Mouse (Mus musculus) heart, embryonic 11.5 days (tissue): ENCODE data around the gene Hypm. TPM values are rescaled to one million over a fixed set of nuclear protein-coding genes. Genes with fewer than 3 reads are reported as not detected.

Experiments used
- polyA plus RNA-seq: library from polyadenylated mRNA; unstranded; fragments of >200 nt; fragmentation: Nextera tagmentation; extraction: Ambion mirVana; gene quantifications from 2 replicates; pipeline ENCODE4 v1.2.1, GENCODE M21; 2014

The Hypm gene
- polyA plus RNA-seq, 1 experiment from 2014 or later, result not detected

Other genes starting within 250 kb of the Hypm start
- 54.9 and 62.3 TPM in 2 replicates for gene Dynlt3, start 183.9 kb upstream of the Hypm start, polyA plus RNA-seq
- not detected in 2 replicates for gene H2al3, start 2.8 kb downstream of the Hypm start, polyA plus RNA-seq
- gene Sytl5, start 38.7 kb downstream of the Hypm start, polyA plus RNA-seq, result 0.20 TPM in 1 of 2 replicates, not detected in the other